Mouse (Mus musculus): ENCODE results near the gene Efcab8.
"Not testable (repeated sequence)": the region's sequence is repeated elsewhere in the genome, so short reads cannot be mapped to it uniquely, and the experiment has no call there.

Gene Efcab8

GRCm38 (mm10) chr2:153824593-153824992 lies 44.9 kb downstream of the Efcab8 start:
- DNase-seq (ENCODE audit: low spot score in 2 of 2) = no peak

DNA sequence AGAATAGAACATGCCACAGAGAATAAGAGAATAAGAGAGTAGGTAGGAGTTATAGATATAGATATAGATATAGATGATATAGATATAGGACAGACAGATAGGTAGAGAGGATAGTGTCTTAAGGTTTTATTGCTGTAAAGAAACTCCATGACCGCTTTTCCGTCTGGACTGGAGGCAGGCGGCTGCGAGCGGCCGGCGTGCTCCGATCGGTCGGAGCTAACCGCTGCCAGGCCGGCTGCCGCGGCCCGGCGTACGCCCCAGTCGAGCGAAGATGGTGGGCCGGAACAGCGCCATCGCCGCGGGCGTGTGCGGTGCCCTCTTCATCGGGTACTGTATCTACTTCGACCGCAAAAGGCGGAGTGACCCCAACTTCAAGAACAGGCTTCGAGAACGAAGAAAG lies 46.2 kb downstream of the Efcab8 start:
- not testable (repeated sequence) for DNase-seq (ENCODE audit: low spot score in 2 of 2)

GRCm38 (mm10) chr2:153827171-153827830 lies 47.6 kb downstream of the Efcab8 start:
- DNase-seq (ENCODE audit: low spot score in 2 of 2) = no peak

DNA sequence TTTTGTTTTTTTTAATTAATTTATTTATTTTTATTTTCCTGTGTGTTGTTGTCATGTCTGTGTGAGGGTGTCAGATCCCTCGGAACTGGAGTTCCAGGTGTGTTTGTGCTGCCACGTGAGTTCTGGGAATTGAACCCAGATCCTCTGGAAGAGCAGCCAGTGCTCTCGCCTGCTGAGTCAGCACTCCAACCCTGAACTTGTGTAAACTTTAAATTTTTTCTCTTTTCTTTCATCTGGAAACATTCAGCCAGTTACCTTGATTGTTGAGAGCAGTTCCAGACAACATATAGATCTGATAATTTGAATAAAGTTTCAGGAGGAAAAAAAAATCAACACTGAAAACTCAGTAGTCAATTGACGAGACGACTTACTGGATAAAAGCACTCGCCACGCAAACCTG lies 49.0 kb downstream of the Efcab8 start:
- no peak for DNase-seq (ENCODE audit: low spot score in 2 of 2)

DNA sequence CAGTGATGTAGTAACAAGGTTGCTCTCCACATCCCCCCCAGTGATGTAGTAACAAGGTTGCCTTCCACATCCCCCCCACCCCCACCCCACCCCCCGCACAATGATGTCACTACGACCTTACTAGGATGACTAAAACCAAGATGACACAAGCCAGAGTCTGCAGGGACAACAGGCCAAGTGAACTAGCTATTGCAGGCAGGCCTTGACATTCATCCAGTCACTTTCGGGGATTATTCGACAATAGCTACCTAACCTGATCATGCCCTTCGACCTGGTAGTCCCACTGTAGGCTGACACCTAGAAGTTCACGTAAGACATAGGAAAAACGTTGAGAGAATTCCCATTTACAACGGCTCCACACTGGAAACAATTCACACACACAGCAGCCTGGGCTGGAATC lies 53.6 kb downstream of the Efcab8 start:
- DNase-seq (ENCODE audit: low spot score in 2 of 2) = no peak

DNA sequence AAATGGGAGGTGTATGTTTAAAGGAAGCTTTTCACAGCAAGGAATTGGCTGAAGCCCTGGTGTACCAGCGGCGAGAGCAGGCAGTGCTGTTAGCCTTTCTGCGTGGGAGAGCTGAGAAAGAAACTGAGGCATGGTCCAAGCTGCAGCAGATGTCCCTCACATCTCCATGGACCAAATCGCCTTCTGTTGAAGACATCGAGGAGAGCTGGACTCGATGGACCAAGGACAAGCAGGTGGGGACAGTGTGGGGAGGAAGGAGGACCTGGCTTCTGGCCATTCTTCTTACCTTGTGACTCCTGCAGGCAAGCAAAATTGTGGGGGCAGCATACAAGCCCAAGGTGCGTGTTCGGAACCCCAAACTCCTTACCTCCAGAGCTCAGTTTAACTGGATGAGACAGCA lies 63.1 kb downstream of the Efcab8 start:
- DNase-seq (ENCODE audit: low spot score in 2 of 2) = no peak

- DNase-seq (ENCODE audit: low spot score in 2 of 2) = no peak
Observed at GRCm38 (mm10) chr2:153848389-153848788, 68.7 kb downstream of the Efcab8 start.

- DNase-seq (ENCODE audit: low spot score in 2 of 2) = no peak
Observed at GRCm38 (mm10) chr2:153850351-153851029, 70.8 kb downstream of the Efcab8 start.

- DNase-seq (ENCODE audit: low spot score in 2 of 2) = peak; percentile 52 to 74
Observed at GRCm38 (mm10) chr2:153851030-153851360, 71.3 kb downstream of the Efcab8 start.

- DNase-seq (ENCODE audit: low spot score in 2 of 2) = no peak
Observed at GRCm38 (mm10) chr2:153853544-153853943, 73.8 kb downstream of the Efcab8 start.

- no peak for DNase-seq (ENCODE audit: low spot score in 2 of 2)
Observed at GRCm38 (mm10) chr2:153859581-153859980, 79.8 kb downstream of the Efcab8 start.

- no peak for DNase-seq (ENCODE audit: low spot score in 2 of 2)
Observed at GRCm38 (mm10) chr2:153860315-153860714, 80.6 kb downstream of the Efcab8 start.

DNA sequence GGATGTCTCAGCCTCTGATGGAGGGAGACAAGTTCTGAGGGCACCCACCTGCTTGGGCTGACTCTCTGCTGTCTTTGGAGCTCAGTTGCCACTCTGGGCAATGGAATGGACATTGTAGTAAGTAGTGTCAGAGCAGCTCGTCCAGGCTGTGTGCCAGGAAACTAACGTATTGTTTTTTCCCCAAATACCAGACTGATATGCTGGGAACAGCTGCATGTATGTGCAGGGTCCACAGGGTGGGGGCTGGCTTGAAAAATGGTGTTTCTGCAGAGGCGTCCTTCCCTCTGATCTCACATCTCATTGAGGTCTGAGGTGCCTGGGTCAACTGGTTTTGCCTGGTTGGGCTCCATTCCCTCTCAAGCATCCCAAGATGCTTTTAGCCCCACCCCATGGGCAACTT lies 81.0 kb downstream of the Efcab8 start:
- no peak for DNase-seq (ENCODE audit: low spot score in 2 of 2)

DNA sequence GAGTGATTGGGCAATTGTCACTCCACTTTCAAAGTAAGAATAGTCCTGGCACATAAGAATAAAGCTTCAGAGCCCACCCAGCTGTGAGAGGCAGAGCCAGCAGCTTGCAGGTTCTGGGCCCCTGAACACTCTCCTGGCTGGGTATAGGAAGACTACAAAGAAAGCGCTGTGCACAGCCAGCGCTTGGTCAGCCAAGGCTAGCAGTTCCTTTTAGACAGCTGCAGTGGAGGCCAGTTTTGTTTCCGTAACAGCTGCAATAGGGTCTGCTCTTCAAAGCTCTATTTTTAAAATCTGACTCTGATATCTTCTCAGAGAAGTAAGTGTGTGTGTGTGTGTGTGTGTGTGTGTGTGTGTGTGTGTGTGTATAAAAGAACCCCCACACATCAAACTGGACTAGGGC lies 82.2 kb downstream of the Efcab8 start:
- DNase-seq (ENCODE audit: low spot score in 2 of 2) = no peak

GRCm38 (mm10) chr2:153870984-153871383 lies 91.3 kb downstream of the Efcab8 start, which contains the start of gene Sun5:
TSS of gene Sun5 (minus strand) at chr2:153871084.
- DNase-seq (ENCODE audit: low spot score in 2 of 2) = no peak

DNA sequence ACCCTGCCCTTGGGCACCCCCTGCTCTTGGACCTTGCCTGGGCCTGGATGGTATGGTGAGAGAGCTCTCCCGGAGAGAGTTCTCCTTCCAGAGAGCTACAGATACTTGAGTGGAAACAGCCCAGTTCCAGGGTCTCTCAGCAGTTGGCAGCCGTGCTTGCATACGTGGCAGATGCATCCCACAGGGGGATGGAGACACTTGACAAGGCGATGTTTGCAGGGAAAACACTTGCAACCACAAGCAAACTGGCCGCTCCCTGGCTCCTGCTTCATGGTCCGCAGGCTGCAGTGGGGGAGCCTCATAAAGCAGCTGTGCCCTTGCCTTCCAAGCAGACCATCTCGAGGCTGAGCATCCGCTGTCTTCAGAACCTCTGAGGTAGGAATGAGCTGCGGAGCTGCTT lies 95.0 kb downstream of the Efcab8 start, which contains the start of gene Bpifb2:
Bpifb2 (plus strand) TSS at position 301 of the 400 bp plus-strand sequence.
- DNase-seq (ENCODE audit: low spot score in 2 of 2) = no peak

Measured in spleen, postnatal 4 days (tissue).